Mouse (Mus musculus) CH12.LX (cell line): Measurements from ENCODE around the gene Scp2. TPM values are rescaled to one million over a fixed set of nuclear protein-coding genes. Genes with fewer than 3 reads are reported as not detected.

ENCODE experiments used
- DNase-seq: peaks from one replicate; pipeline ENCODE4 v3.0.0-alpha.2; 2013; ENCODE audit errors: extremely low read depth
- H3K27ac ChIP-seq: 2 replicates; pipeline ENCODE4 v1.5.1; 2012; ENCODE audit warnings: low read depth, mild to moderate bottlenecking, control low read depth, moderate library complexity; ENCODE audit not compliant: insufficient read depth
- H3K27me3 ChIP-seq: replicated peaks from 2 replicates; pipeline ENCODE3; 2012; ENCODE audit warnings: inconsistent platforms
- H3K36me3 ChIP-seq, 2 experiments: replicated peaks in 1 of 2; 2 replicates each; pipeline versions ENCODE3 to v1.6.1; 2012; ENCODE audit warnings: inconsistent platforms in 1 of 2, low read length in 1 of 2, mild to moderate bottlenecking in 1 of 2, mixed read lengths in 1 of 2, moderate library complexity in 1 of 2; ENCODE audit not compliant: control insufficient read depth in 1 of 2, insufficient read depth in 1 of 2
- H3K4me1 ChIP-seq, 2 experiments: 2 replicates each; pipeline ENCODE4 v1.6.1; 2012; ENCODE audit warnings: inconsistent platforms in 1 of 2, moderate library complexity in 1 of 2; ENCODE audit not compliant: insufficient read depth in 2 of 2, control insufficient read depth in 1 of 2
- H3K4me2 ChIP-seq: 2 replicates; pipeline ENCODE4 v1.6.1; 2012; ENCODE audit warnings: low read depth, mild to moderate bottlenecking, control low read depth; ENCODE audit not compliant: poor library complexity, insufficient read depth, severe bottlenecking
- H3K4me3 ChIP-seq, 3 experiments: fragments of 150-350 bp in 1 of 3; sonication (generic) in 1 of 3; replicated peaks in 1 of 3; 2 replicates each; pipeline versions ENCODE3 to v1.5.1; 2011 to 2012; ENCODE audit warnings: low read depth in 2 of 3, low read length in 2 of 3, mild to moderate bottlenecking in 2 of 3, moderate library complexity in 2 of 3, control low read depth in 1 of 3, improper control_type of control experiment in 1 of 3, inconsistent platforms in 1 of 3, mixed read lengths in 1 of 3; ENCODE audit not compliant: poor library complexity in 1 of 3
- H3K79me2 ChIP-seq: replicated peaks from 2 replicates; pipeline ENCODE4 v1.6.1; 2012; ENCODE audit warnings: mild to moderate bottlenecking, moderate library complexity; ENCODE audit not compliant: control insufficient read depth, poor library complexity, insufficient read depth, severe bottlenecking; ENCODE audit errors: extremely low read depth
- H3K9ac ChIP-seq: 2 replicates; pipeline ENCODE4 v1.6.1; 2012; ENCODE audit warnings: low read depth, mild to moderate bottlenecking, control low read depth, moderate library complexity; ENCODE audit not compliant: insufficient read depth
- H3K9me3 ChIP-seq: replicated peaks from 2 replicates; pipeline ENCODE3; 2012; ENCODE audit warnings: low read length, inconsistent platforms, mixed read lengths
- E2F4 ChIP-seq: IDR thresholded peaks from 2 replicates; pipeline ENCODE4 v1.6.1; 2011; ENCODE audit warnings: low read depth, low read length, improper control_type of control experiment; ENCODE audit not compliant: insufficient replicate concordance
- MAX ChIP-seq: IDR thresholded peaks from 2 replicates; pipeline ENCODE4 v1.6.1; 2011; ENCODE audit warnings: low read length, improper control_type of control experiment
- MYC ChIP-seq: IDR thresholded peaks from 2 replicates; pipeline ENCODE4 v1.6.1; 2011; ENCODE audit warnings: low read depth, mild to moderate bottlenecking, improper control_type of control experiment, low read length
- NRF1 ChIP-seq: IDR thresholded peaks from 2 replicates; pipeline ENCODE4 v1.6.1; 2014; ENCODE audit warnings: low read depth, mild to moderate bottlenecking, inconsistent platforms, low read length, improper control_type of control experiment, moderate library complexity
- POLR2AphosphoS2 ChIP-seq: IDR thresholded peaks from 2 replicates; pipeline ENCODE4 v1.6.1; 2011; ENCODE audit warnings: low read depth, low read length, improper control_type of control experiment
- TCF12 ChIP-seq: IDR thresholded peaks from 2 replicates; pipeline ENCODE4 v1.6.1; 2014; ENCODE audit warnings: low read depth, mild to moderate bottlenecking, inconsistent platforms, low read length, improper control_type of control experiment
- UBTF ChIP-seq: IDR thresholded peaks from 2 replicates; pipeline ENCODE4 v1.6.1; 2012; ENCODE audit warnings: low read depth, mild to moderate bottlenecking, inconsistent platforms, low read length, improper control_type of control experiment, moderate library complexity
- dilution Hi-C: fragments of 300-500 bp; cut with MboI; formaldehyde crosslinking; loops from 2 replicates; pipeline ENCODE4 v1.14.3; 2020; ENCODE audit warnings: low sequenced_read_pairs; ENCODE audit not compliant: extremely low pct_unique_long_range_greater_than_20kb, extremely low pct_ligation_motif_present
- in situ Hi-C: fragments of 300-500 bp; cut with MboI; formaldehyde crosslinking; loops from 3 replicates; pipeline ENCODE4 v1.14.3; 2019; ENCODE audit warnings: low sequenced_read_pairs, low pct_ligation_motif_present, low pct_unique_long_range_greater_than_20kb, mixed read lengths
- polyA plus RNA-seq: library from polyadenylated mRNA; unstranded; fragments of >175 nt; gene quantifications from 2 replicates; pipeline ENCODE4 v1.2.1, GENCODE M21; 2012; ENCODE audit warnings: low read depth; ENCODE audit not compliant: insufficient read length
- total RNA-seq, 2 experiments: library from RNA; depleted of rRNA; stranded (reverse); fragments of 300-350 nt in 1 of 2; fragments of >200 nt in 1 of 2; gene quantifications; 2 replicates each; pipeline ENCODE4 v1.2.3; 2012 to 2014

The Scp2 gene
- total and polyA plus RNA-seq, 3 experiments: 65.0 to 127 (median 97.8) TPM

DNA sequence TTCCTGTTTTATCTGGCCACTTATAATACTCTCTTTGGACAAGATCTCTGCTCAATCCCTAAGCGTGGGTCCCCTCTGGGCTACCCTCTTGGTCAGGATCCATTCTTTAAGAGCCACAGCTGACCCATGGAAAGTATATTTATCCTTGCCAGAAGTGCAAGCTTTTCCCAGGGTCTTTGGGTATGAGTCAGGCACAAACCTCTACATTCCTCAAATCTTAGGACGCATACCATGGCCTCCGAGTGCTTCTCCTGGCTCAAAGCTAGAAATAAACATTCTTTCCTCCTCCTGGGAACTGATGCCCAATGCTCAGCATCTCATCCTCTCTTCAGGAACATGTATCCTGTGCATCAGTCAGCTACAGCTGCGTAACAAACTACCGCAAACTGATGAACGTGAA lies 149.8 kb downstream of the Scp2 start:
- Histone ChIP-seq H3K9me3 (peaks cover 6% of the 10 kb centered on the region), H3K4me1 (peaks cover 0 to 5% of the 10 kb centered on the region in 2 experiments; a peak in 1 of 4 replicates), H3K79me2 (no peaks in the 10 kb centered on the region), H3K9ac (no peak overlapping the region), H3K4me3 (no peak overlapping the region), H3K27ac (no peak overlapping the region), H3K4me2 (no peak overlapping the region), H3K36me3 (no peaks in the 10 kb centered on the region), H3K27me3 (peaks cover 58% of the 10 kb centered on the region)
- in situ Hi-C loops (no loop called here), dilution Hi-C loops (no loop called here)
- DNase-seq: no peak
- no peak for TF ChIP-seq MYC
- TF ChIP-seq MAX: no peak
- TF ChIP-seq E2F4: no peak
- TF ChIP-seq POLR2AphosphoS2: no peak
- no peak for TF ChIP-seq TCF12
- TF ChIP-seq NRF1: no peak
- TF ChIP-seq UBTF: no peak

Other genes starting within 250 kb of the Scp2 start
- gene Cpt2, start 221.4 kb downstream of the Scp2 start, total RNA-seq (2012; rRNA removed): 10.9 and 14.1 TPM in 2 replicates
- gene Cpt2, start 221.4 kb downstream of the Scp2 start, total RNA-seq (2014; rRNA removed): 10.8 and 15.2 TPM in 2 replicates
- gene Cpt2, start 221.4 kb downstream of the Scp2 start, polyA plus RNA-seq: 12.3 and 13.5 TPM in 2 replicates
- gene Slc1a7, start 176.7 kb downstream of the Scp2 start, total RNA-seq (2012; rRNA removed): not detected in 2 replicates
- not detected in 2 replicates for gene Slc1a7, start 176.7 kb downstream of the Scp2 start, total RNA-seq (2014; rRNA removed)
- gene Slc1a7, start 176.7 kb downstream of the Scp2 start, polyA plus RNA-seq: not detected in 2 replicates
- 0.04 TPM in 2 replicates for gene Podn, start 48.6 kb downstream of the Scp2 start, total RNA-seq (2012; rRNA removed)
- not detected in 2 replicates for gene Podn, start 48.6 kb downstream of the Scp2 start, total RNA-seq (2014; rRNA removed)
- gene Podn, start 48.6 kb downstream of the Scp2 start, polyA plus RNA-seq: not detected in 2 replicates
- 47.0 and 51.1 TPM in 2 replicates for gene Echdc2, start 20.4 kb upstream of the Scp2 start, total RNA-seq (2012; rRNA removed)
- 45.5 and 51.9 TPM in 2 replicates for gene Echdc2, start 20.4 kb upstream of the Scp2 start, total RNA-seq (2014; rRNA removed)
- gene Echdc2, start 20.4 kb upstream of the Scp2 start, polyA plus RNA-seq: 53.4 and 54.3 TPM in 2 replicates
- not detected in 2 replicates for gene Zyg11a, start 73.0 kb upstream of the Scp2 start, total RNA-seq (2012; rRNA removed)
- not detected in 2 replicates for gene Zyg11a, start 73.0 kb upstream of the Scp2 start, total RNA-seq (2014; rRNA removed)
- not detected in 2 replicates for gene Zyg11a, start 73.0 kb upstream of the Scp2 start, polyA plus RNA-seq
- 9.0 and 9.3 TPM in 2 replicates for gene Zyg11b, start 156.1 kb upstream of the Scp2 start, total RNA-seq (2012; rRNA removed)
- gene Zyg11b, start 156.1 kb upstream of the Scp2 start, total RNA-seq (2014; rRNA removed): 13.9 and 14.2 TPM in 2 replicates
- gene Zyg11b, start 156.1 kb upstream of the Scp2 start, polyA plus RNA-seq: 10.9 and 11.8 TPM in 2 replicates
- gene Coa7, start 183.1 kb upstream of the Scp2 start, total RNA-seq (2012; rRNA removed): 24.2 and 27.0 TPM in 2 replicates
- gene Coa7, start 183.1 kb upstream of the Scp2 start, total RNA-seq (2014; rRNA removed): 18.7 and 23.5 TPM in 2 replicates
- 73.8 and 74.3 TPM in 2 replicates for gene Coa7, start 183.1 kb upstream of the Scp2 start, polyA plus RNA-seq
- not detected in 2 replicates for gene Shisal2a, start 238.4 kb upstream of the Scp2 start, total RNA-seq (2012; rRNA removed)
- not detected in 2 replicates for gene Shisal2a, start 238.4 kb upstream of the Scp2 start, total RNA-seq (2014; rRNA removed)
- not detected in 2 replicates for gene Shisal2a, start 238.4 kb upstream of the Scp2 start, polyA plus RNA-seq